Mouse (Mus musculus): ENCODE results near the gene Olfr1437.

GRCm38 (mm10) chr19:12374465-12375025 lies 49.6 kb upstream of the Olfr1437 start:
- TF ChIP-seq CTCF (IDR thresholded peaks at IDR 0.05; ENCODE audit: low read depth) (no peak), EP300 (optimal IDR thresholded peaks at IDR 0.05) (no peak)

Data from stomach, postnatal 0 days (tissue).